Mouse (Mus musculus): ENCODE results near the gene Ctsm. TPM values are rescaled to one million over a fixed set of nuclear protein-coding genes. Genes with fewer than 3 reads are reported as not detected.
"Not testable (repeated sequence)": the region's sequence is repeated elsewhere in the genome, so short reads cannot be mapped to it uniquely, and the experiment has no call there.

Gene Ctsm
- not detected for total RNA-seq (2021)
- long read RNA-seq: 0 reads

DNA sequence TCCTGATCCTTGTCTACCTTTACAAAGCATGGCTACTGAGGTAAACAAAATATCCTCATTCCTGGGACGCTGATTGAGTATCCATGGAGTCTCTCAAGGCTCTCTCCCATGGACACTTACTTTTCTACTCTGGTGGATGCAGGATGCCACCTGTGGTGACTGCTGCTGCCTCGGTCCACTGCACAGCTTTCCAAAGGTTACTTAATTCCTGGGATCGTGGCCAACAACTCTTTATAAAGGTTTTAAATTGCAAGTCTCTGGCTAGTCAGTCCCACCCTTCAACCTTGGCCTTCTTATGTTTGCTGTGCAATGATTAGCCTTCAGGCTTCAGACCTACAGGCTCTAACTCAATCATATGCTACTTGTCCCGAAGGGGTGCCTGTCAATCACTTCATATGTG is at the start of gene Ctsm:
Ctsm (minus strand) TSS at position 209 of the 400 bp plus-strand sequence.
- DNase-seq (ENCODE audit: low spot score in 2 of 2): no peak

DNA sequence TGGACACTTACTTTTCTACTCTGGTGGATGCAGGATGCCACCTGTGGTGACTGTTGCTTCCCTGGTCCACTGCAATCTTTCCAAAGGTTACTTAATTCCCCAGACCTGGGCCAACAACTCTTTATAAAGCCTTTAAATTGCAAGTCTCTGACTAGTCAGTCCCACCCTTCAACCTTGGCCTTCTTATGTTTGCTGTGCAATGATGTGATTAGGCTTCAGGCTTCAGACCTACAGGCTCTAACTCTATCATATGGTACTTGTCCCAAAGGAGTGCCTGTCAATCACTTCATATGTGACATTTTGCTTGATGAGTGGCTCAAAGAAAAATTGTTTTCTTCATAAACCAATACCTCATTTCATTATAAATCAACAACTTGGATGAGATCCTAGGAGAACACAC is 28.4 kb upstream of the Ctsm start, which contains the start of gene Cts3:
Cts3 (minus strand) TSS at position 101 of the 400 bp plus-strand sequence.
- no peak for DNase-seq (ENCODE audit: low spot score in 2 of 2)

DNA sequence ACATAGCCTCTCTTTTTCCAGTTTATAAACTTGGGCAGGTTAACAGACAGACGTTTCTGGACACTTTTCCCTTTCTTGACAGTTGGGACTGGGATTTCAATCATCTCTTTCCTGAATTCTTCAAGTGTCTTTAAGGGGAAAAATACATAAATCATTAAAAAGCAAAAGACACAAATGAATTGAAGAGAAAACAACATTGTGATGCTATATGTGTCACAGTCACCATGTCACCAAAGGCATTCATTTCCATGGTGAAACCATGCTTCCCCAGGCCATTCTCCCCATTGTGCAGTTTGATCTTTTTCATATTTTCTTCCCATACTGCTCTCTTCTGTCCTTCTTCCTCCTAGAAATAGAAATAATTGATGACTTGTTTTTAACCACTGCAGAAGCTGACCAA is 26.4 kb upstream of the Ctsm start, which contains the start of gene Gm49352:
Gm49352 (minus strand) TSS at position 101 of the 400 bp plus-strand sequence.
- not testable (repeated sequence) for DNase-seq (ENCODE audit: low spot score in 2 of 2)

Other genes starting within 250 kb of the Ctsm start
- gene Cts7, start 183.6 kb downstream of the Ctsm start, total RNA-seq (2021): not detected
- not detected for gene Gm49352, start 26.3 kb upstream of the Ctsm start, total RNA-seq (2021)
- gene Cts3, start 28.3 kb upstream of the Ctsm start, total RNA-seq (2021): not detected

All from layer of hippocampus, adult 18-20 months (tissue).